Mouse (Mus musculus): Measurements from ENCODE around the gene Slitrk4.

Slitrk4 gene

GRCm38 (mm10) chrX:64276290-64277125 is at the start of gene Slitrk4:
TSS of gene Slitrk4 (minus strand) at chrX:64276996.
- no peak for DNase-seq (ENCODE audit: low spot score)

GRCm38 (mm10) chrX:64319501-64319900 is 42.7 kb upstream of the Slitrk4 start:
- DNase-seq (ENCODE audit: low spot score) = no peak

GRCm38 (mm10) chrX:64277991-64278301 is 1.1 kb upstream of the Slitrk4 start:
- no peak for DNase-seq (ENCODE audit: low spot score)

- no peak for DNase-seq (ENCODE audit: low spot score)
Measured at GRCm38 (mm10) chrX:64277126-64277990, 562 bp upstream of the Slitrk4 start.

GRCm38 (mm10) chrX:64275501-64276289 is 1.1 kb downstream of the Slitrk4 start:
- DNase-seq (ENCODE audit: low spot score) = no peak

GRCm38 (mm10) chrX:64263481-64263880 is 13.3 kb downstream of the Slitrk4 start:
- DNase-seq (ENCODE audit: low spot score) = no peak

Measured in ovary, adult 18-20 months (tissue).